Mouse (Mus musculus) olfactory bulb, adult 2 months (tissue): Measurements from ENCODE around the gene Hamp2.

ENCODE experiments used
- CTCF ChIP-seq: fragments of 200-500 bp; IDR thresholded peaks from 2 replicates; pipeline ENCODE4 v1.5.1; 2012; ENCODE audit warnings: low read depth, mild to moderate bottlenecking, low read length, moderate library complexity; ENCODE audit not compliant: insufficient read depth
- POLR2A ChIP-seq: fragments of 200-500 bp; IDR thresholded peaks from 2 replicates; pipeline ENCODE4 v1.6.1; 2012; ENCODE audit warnings: mild to moderate bottlenecking, low read depth, low read length, moderate library complexity; ENCODE audit not compliant: insufficient read depth

- TF ChIP-seq CTCF (no peak), POLR2A (no peak)
Measured at GRCm38 (mm10) chr7:30958109-30958865, 33.8 kb upstream of the Hamp2 start.
